11 mouse cellular contexts compared by ENCODE assay signal in genomic region chr5:147459821-147460567, GRCm38 (mm10). TPM values are rescaled to one million over a fixed set of nuclear protein-coding genes. Genes with fewer than 3 reads are reported as not detected.
A peak's percentile ranks its signal among the peaks of the same experiment; 100 is the strongest.
DNase-seq lines count a peak whose midpoint lies in the region; ATAC-seq and TF ChIP-seq lines count a peak whose summit lies in the region.
"Had no signal": no experiment of that assay in that cellular context is flagged by ENCODE, and none has a peak within 500 bp of the region (broad histone marks: within the 10 kb centered on the region; RNA-seq: fewer than 3 reads in every experiment).

No protein-coding gene starts in this region.

- no peak overlapping the region for H3K27ac ChIP-seq in intestine, embryonic 15.5 days
- no peak overlapping the region for H3K27ac ChIP-seq in intestine, postnatal 0 days (ENCODE audit: low read depth, low read length)
- no peak overlapping the region for H3K27ac ChIP-seq in intestine, embryonic 16.5 days (ENCODE audit: low read length)
- H3K27ac ChIP-seq: embryonic facial prominence, embryonic 13.5 days; kidney, embryonic 15.5 days had no signal

- H3K4me2 ChIP-seq in intestine, embryonic 15.5 days (replicated peaks): no peak overlapping the region
- H3K4me2 ChIP-seq in intestine, postnatal 0 days (replicated peaks; ENCODE audit: low read depth): no peak overlapping the region
- H3K4me2 ChIP-seq in intestine, embryonic 16.5 days (ENCODE audit: low read depth, low read length): no peak overlapping the region
- H3K4me2 ChIP-seq: embryonic facial prominence, embryonic 13.5 days; kidney, embryonic 15.5 days had no signal

- H3K9me3 ChIP-seq in intestine, embryonic 15.5 days: no peaks in the 10 kb centered on the region
- H3K9me3 ChIP-seq in intestine, postnatal 0 days (ENCODE audit: control insufficient read depth): no peaks in the 10 kb centered on the region
- H3K9me3 ChIP-seq in intestine, embryonic 16.5 days (ENCODE audit: control insufficient read depth, low read length): no peaks in the 10 kb centered on the region
- H3K9me3 ChIP-seq: embryonic facial prominence, embryonic 13.5 days; kidney, embryonic 15.5 days; megakaryocyte, embryonic 14.5 days had no signal

- peak; percentile 78 for ATAC-seq in intestine, embryonic 15.5 days
- no peak for ATAC-seq in intestine, postnatal 0 days
- peak; percentile 55 for ATAC-seq in granulocyte monocyte progenitor cell, adult 5-6 weeks (replicated peaks; ENCODE audit: poor library complexity, severe bottlenecking)
- peak; percentile 70; the same call in 1 of the 2 replicates for ATAC-seq in intestine, embryonic 16.5 days
- ATAC-seq in megakaryocyte progenitor cell, adult 5-6 weeks (replicated peaks; ENCODE audit: poor library complexity): peak; percentile 33
- ATAC-seq in megakaryocyte-erythroid progenitor cell, adult 5-6 weeks (replicated peaks; ENCODE audit: low FRiP score, low TSS enrichment, poor library complexity, severe bottlenecking): no peak
- ATAC-seq: forebrain, postnatal 0 days had no signal

- DNase-seq in left cerebral cortex, postnatal 10 days (ENCODE audit: extremely low spot score in 1 of 2, low spot score in 2 of 2): no peak
- DNase-seq: forebrain, postnatal 0 days had no signal

- no peaks in the 10 kb centered on the region for H3K27me3 ChIP-seq in intestine, embryonic 15.5 days (replicated peaks)
- H3K27me3 ChIP-seq in intestine, postnatal 0 days (replicated peaks; ENCODE audit: control insufficient read depth, insufficient read depth, low read length): no peaks in the 10 kb centered on the region
- H3K27me3 ChIP-seq in intestine, embryonic 16.5 days (replicated peaks; ENCODE audit: control insufficient read depth, insufficient read depth, low read length): no peaks in the 10 kb centered on the region
- H3K27me3 ChIP-seq: embryonic facial prominence, embryonic 13.5 days; kidney, embryonic 15.5 days; megakaryocyte, embryonic 14.5 days had no signal

- WGBS in intestine, embryonic 15.5 days: 64% methylated on average over 4 of the region's 4 CpGs
- 57% methylated on average over 4 of the region's 4 CpGs for WGBS in intestine, postnatal 0 days
- 62% methylated on average over 4 of the region's 4 CpGs for WGBS in intestine, embryonic 16.5 days

- H3K36me3 ChIP-seq in intestine, embryonic 15.5 days: peaks cover 3% of the 10 kb centered on the region
- H3K36me3 ChIP-seq in intestine, postnatal 0 days (ENCODE audit: control insufficient read depth, insufficient read depth): peaks cover 12% of the 10 kb centered on the region
- peaks cover 8% of the 10 kb centered on the region; the same call in 1 of the 2 replicates for H3K36me3 ChIP-seq in intestine, embryonic 16.5 days (ENCODE audit: control insufficient read depth, insufficient read depth, low read length)

- TF ChIP-seq CTCF in intestine, postnatal 0 days (IDR thresholded peaks at IDR 0.05; ENCODE audit: low read depth): no peak

- intact Hi-C loops in left cerebral cortex, postnatal 10 days (cut with DNase I): no loop called here

- no peak overlapping the region for H3K4me3 ChIP-seq in intestine, embryonic 15.5 days (replicated peaks)
- H3K4me3 ChIP-seq in intestine, postnatal 0 days (ENCODE audit: low read depth, low read length): no peak overlapping the region
- H3K4me3 ChIP-seq in intestine, embryonic 16.5 days (ENCODE audit: low read length): no peak overlapping the region
- H3K4me3 ChIP-seq: embryonic facial prominence, embryonic 13.5 days; kidney, embryonic 15.5 days; megakaryocyte, embryonic 14.5 days had no signal

- H3K4me1 ChIP-seq in intestine, embryonic 15.5 days (replicated peaks): no peaks in the 10 kb centered on the region
- no peaks in the 10 kb centered on the region for H3K4me1 ChIP-seq in intestine, postnatal 0 days (replicated peaks; ENCODE audit: control insufficient read depth, insufficient read depth, low read length)
- no peaks in the 10 kb centered on the region; the same call in 1 of the 2 replicates for H3K4me1 ChIP-seq in intestine, embryonic 16.5 days (ENCODE audit: control insufficient read depth, insufficient read depth, low read length)

- H3K9ac ChIP-seq in intestine, embryonic 15.5 days: no peak overlapping the region
- H3K9ac ChIP-seq in intestine, postnatal 0 days (ENCODE audit: low read depth, low read length): no peak overlapping the region
- H3K9ac ChIP-seq in intestine, embryonic 16.5 days (ENCODE audit: low read depth, low read length): no peak overlapping the region
- H3K9ac ChIP-seq: embryonic facial prominence, embryonic 13.5 days; forebrain, postnatal 0 days; kidney, embryonic 15.5 days had no signal

RNA-seq across cellular contexts. Expression of gene Pan3, which starts 30.0 kb away (rescaled TPM):
- polyA plus RNA-seq in intestine, embryonic 15.5 days (2015; fragmentation: Nextera tagmentation; extraction: Ambion mirVana): 64.5 and 67.5 TPM in 2 replicates
- 40.3 and 46.4 TPM in 2 replicates for polyA plus RNA-seq in intestine, postnatal 0 days (2015; fragmentation: Nextera tagmentation; extraction: Ambion mirVana)
- total RNA-seq in granulocyte monocyte progenitor cell, adult 5-6 weeks (2014; fragmentation: Nextera tagmentation): 209 and 282 TPM in 2 replicates
- total RNA-seq in granulocyte monocyte progenitor cell, adult 5-6 weeks (2017): 147 and 198 TPM in 2 replicates
- 40.4 and 45.5 TPM in 2 replicates for polyA plus RNA-seq in intestine, embryonic 16.5 days (2015; fragmentation: Nextera tagmentation; extraction: Ambion mirVana)
- 385 and 404 TPM in 2 replicates for total RNA-seq in megakaryocyte progenitor cell, adult 5-6 weeks (2015)
- 156 and 215 TPM in 2 replicates for total RNA-seq in megakaryocyte progenitor cell, adult 5-6 weeks (2017)
- total RNA-seq in left cerebral cortex, postnatal 10 days (2021): 10 to 100 TPM; 85.0 to 96.8 TPM
- 279 and 362 TPM in 2 replicates for total RNA-seq in megakaryocyte-erythroid progenitor cell, adult 5-6 weeks (2014; fragmentation: Nextera tagmentation)
- total RNA-seq in megakaryocyte-erythroid progenitor cell, adult 5-6 weeks (2017): 189 and 195 TPM in 2 replicates

RNA-seq across cellular contexts. Expression of gene Flt3, which starts 59.7 kb away (rescaled TPM):
- 0.31 and 0.34 TPM in 2 replicates for polyA plus RNA-seq in intestine, embryonic 15.5 days (2015; fragmentation: Nextera tagmentation; extraction: Ambion mirVana)
- 0.26 TPM in 2 replicates for polyA plus RNA-seq in intestine, postnatal 0 days (2015; fragmentation: Nextera tagmentation; extraction: Ambion mirVana)
- 5.3 and 12.4 TPM in 2 replicates for total RNA-seq in granulocyte monocyte progenitor cell, adult 5-6 weeks (2014; fragmentation: Nextera tagmentation)
- 4.7 and 7.3 TPM in 2 replicates for total RNA-seq in granulocyte monocyte progenitor cell, adult 5-6 weeks (2017)
- 0.31 and 0.32 TPM in 2 replicates for polyA plus RNA-seq in intestine, embryonic 16.5 days (2015; fragmentation: Nextera tagmentation; extraction: Ambion mirVana)
- total RNA-seq in megakaryocyte progenitor cell, adult 5-6 weeks (2015): 8.9 and 14.2 TPM in 2 replicates
- 18.3 and 22.9 TPM in 2 replicates for total RNA-seq in megakaryocyte progenitor cell, adult 5-6 weeks (2017)
- 1 to 10 TPM; 2.2 to 2.6 TPM for total RNA-seq in left cerebral cortex, postnatal 10 days (2021)
- 0.37 and 1.7 TPM in 2 replicates for total RNA-seq in megakaryocyte-erythroid progenitor cell, adult 5-6 weeks (2014; fragmentation: Nextera tagmentation)
- 2.4 and 4.6 TPM in 2 replicates for total RNA-seq in megakaryocyte-erythroid progenitor cell, adult 5-6 weeks (2017)

Comparison
In these comparisons a context has a peak if more than half of its experiments do, and no peak if none do; other contexts are left out.
1. ATAC-seq: peak in intestine, embryonic 15.5 days (single experiment), granulocyte monocyte progenitor cell, adult 5-6 weeks (single experiment), intestine, embryonic 16.5 days (single experiment) and megakaryocyte progenitor cell, adult 5-6 weeks (single experiment); none in intestine, postnatal 0 days (single experiment) and megakaryocyte-erythroid progenitor cell, adult 5-6 weeks (single experiment).